Mouse (Mus musculus) liver, postnatal 0 days (tissue): ENCODE measurements around the gene Nom1. TPM values are rescaled to one million over a fixed set of nuclear protein-coding genes. Genes with fewer than 3 reads are reported as not detected.

Source experiments
- ATAC-seq: fragments of 200-750 bp; cut with Nextera tagmentation; 2 replicates; pipeline ENCODE4 v1.8.0; 2017; ENCODE audit warnings: mild to moderate bottlenecking, moderate library complexity
- DNase-seq: peaks from one replicate; pipeline ENCODE4 v3.0.0-alpha.2; 2016
- H3K27ac ChIP-seq: fragments of 300-500 bp; sonication (generic); 2 replicates; pipeline ENCODE4 v1.5.1; 2014; ENCODE audit warnings: antibody characterized with exemption, moderate library complexity, mild to moderate bottlenecking, low read depth
- H3K27me3 ChIP-seq: fragments of 300-500 bp; sonication (generic); 2 replicates; pipeline ENCODE4 v1.6.1; 2014; ENCODE audit warnings: low read length, control low read depth, mixed read lengths; ENCODE audit not compliant: insufficient read depth
- H3K36me3 ChIP-seq: fragments of 300-500 bp; sonication (generic); replicated peaks from 2 replicates; pipeline ENCODE4 v1.6.1; 2014; ENCODE audit warnings: mild to moderate bottlenecking, control low read depth, low read length, moderate library complexity, mixed read lengths; ENCODE audit not compliant: insufficient read depth
- H3K4me1 ChIP-seq: fragments of 300-500 bp; sonication (generic); 2 replicates; pipeline ENCODE4 v1.6.1; 2014; ENCODE audit warnings: antibody characterized with exemption, mild to moderate bottlenecking, control low read depth; ENCODE audit not compliant: insufficient read depth
- H3K4me2 ChIP-seq: fragments of 300-500 bp; sonication (generic); 2 replicates; pipeline ENCODE4 v1.6.1; 2014; ENCODE audit warnings: low read depth, mild to moderate bottlenecking, low read length, moderate library complexity, mixed read lengths
- H3K4me3 ChIP-seq: fragments of 300-500 bp; sonication (generic); 2 replicates; pipeline ENCODE4 v1.5.1; 2014; ENCODE audit warnings: low read depth, low read length
- H3K9ac ChIP-seq: fragments of 300-500 bp; sonication (generic); replicated peaks from 2 replicates; pipeline ENCODE4 v1.6.1; 2014; ENCODE audit warnings: mild to moderate bottlenecking, moderate library complexity
- H3K9me3 ChIP-seq: fragments of 300-500 bp; sonication (generic); 2 replicates; pipeline ENCODE4 v1.6.1; 2016; ENCODE audit warnings: mild to moderate bottlenecking, control low read depth, low read length, mixed read lengths
- CTCF ChIP-seq: sonication (generic); IDR thresholded peaks from 2 replicates; pipeline ENCODE4 v1.5.1; 2016; ENCODE audit warnings: antibody characterized with exemption, low read depth
- EP300 ChIP-seq: IDR thresholded peaks from 2 replicates; pipeline ENCODE4 v1.6.1; 2016; ENCODE audit warnings: antibody characterized with exemption, low read depth, mild to moderate bottlenecking
- WGBS: fragments of 180-500 bp; shearing (Covaris S2); extraction: QIAGEN DNeasy Blood & Tissue Kit; methylation state at CpG from one replicate; pipeline ENCODE4 v1.1.7; 2014; ENCODE audit not compliant: insufficient replicate concordance; 5-methylcytosine and 5-hydroxymethylcytosine counted together
- polyA plus RNA-seq: library from polyadenylated mRNA; unstranded; fragments of >200 nt; fragmentation: Nextera tagmentation; extraction: Ambion mirVana; gene quantifications from 2 replicates; pipeline ENCODE4 v1.2.1, GENCODE M21; 2015

Nom1 gene
- polyA plus RNA-seq, 1 experiment from 2014 or later, result 13.2 TPM

- ATAC-seq (no peak), DNase-seq (no peak)
- Histone ChIP-seq H3K4me1 (no peaks in the 10 kb centered on the region), H3K9ac (no peak overlapping the region), H3K4me2 (no peak overlapping the region), H3K4me3 (no peak overlapping the region), H3K27me3 (no peaks in the 10 kb centered on the region), H3K27ac (no peak overlapping the region), H3K9me3 (no peaks in the 10 kb centered on the region), H3K36me3 (peaks cover 14% of the 10 kb centered on the region)
- TF ChIP-seq CTCF (no peak), EP300 (no peak)
- WGBS, result 66% methylated on average over 5 of the region's 5 CpGs
Measured at GRCm38 (mm10) chr5:29456895-29457656, 22.6 kb downstream of the Nom1 start.

GRCm38 (mm10) chr5:29462943-29463686, 28.7 kb downstream of the Nom1 start:
- H3K36me3 ChIP-seq, result no peaks in the 10 kb centered on the region
- H3K9ac ChIP-seq, result no peak overlapping the region
- ATAC-seq (no peak), DNase-seq (no peak)
- no peak overlapping the region for H3K4me3 ChIP-seq
- H3K27me3 ChIP-seq, result peaks cover 20% of the 10 kb centered on the region
- H3K4me2 ChIP-seq, result no peak overlapping the region
- H3K27ac ChIP-seq, result no peak overlapping the region
- 61% methylated on average over 9 of the region's 9 CpGs for WGBS
- peaks cover 4% of the 10 kb centered on the region; the same call in 1 of the 2 replicates for H3K4me1 ChIP-seq
- TF ChIP-seq EP300, result no peak
- H3K9me3 ChIP-seq, result no peaks in the 10 kb centered on the region

- Histone ChIP-seq H3K36me3 (no peaks in the 10 kb centered on the region), H3K4me2 (peak overlapping the region; percentile 73), H3K9ac (no peak overlapping the region), H3K27ac (no peak overlapping the region), H3K27me3 (peaks cover 65% of the 10 kb centered on the region), H3K4me3 (peak overlapping the region; percentile 44), H3K9me3 (no peaks in the 10 kb centered on the region), H3K4me1 (peaks cover 7% of the 10 kb centered on the region; the same call in 1 of the 2 replicates)
- DNase-seq (no peak), ATAC-seq (no peak)
- 5% methylated on average over 67 of the region's 67 CpGs for WGBS
- no peak for TF ChIP-seq EP300
Measured at GRCm38 (mm10) chr5:29467489-29468350, 33.3 kb downstream of the Nom1 start.

- peaks cover 73% of the 10 kb centered on the region for H3K27me3 ChIP-seq
- H3K36me3 ChIP-seq, result no peaks in the 10 kb centered on the region
- H3K27ac ChIP-seq, result no peak overlapping the region
- no peak overlapping the region for H3K9ac ChIP-seq
- DNase-seq, result no peak
- H3K4me2 ChIP-seq, result peak overlapping the region; percentile 73
- H3K4me1 ChIP-seq, result peaks cover 7% of the 10 kb centered on the region; the same call in 1 of the 2 replicates
- no peak for TF ChIP-seq EP300
- 1% methylated on average over 17 of the region's 17 CpGs for WGBS
- peak overlapping the region; percentile 44 for H3K4me3 ChIP-seq
- no peak for ATAC-seq
- H3K9me3 ChIP-seq, result no peaks in the 10 kb centered on the region
Measured at GRCm38 (mm10) chr5:29468351-29469065, 34.0 kb downstream of the Nom1 start.

- H3K27me3 ChIP-seq, result peaks cover 82% of the 10 kb centered on the region
Measured at GRCm38 (mm10) chr5:29469501-29469900, 35.0 kb downstream of the Nom1 start.

More at GRCm38 (mm10) chr5:29469501-29469900, 35.0 kb downstream of the Nom1 start:
- no peak overlapping the region for H3K27ac ChIP-seq
- H3K4me1 ChIP-seq, result peaks cover 7% of the 10 kb centered on the region; the same call in 1 of the 2 replicates
- no peaks in the 10 kb centered on the region for H3K36me3 ChIP-seq
- no peak for ATAC-seq
- H3K4me2 ChIP-seq, result no peak overlapping the region
- TF ChIP-seq CTCF, result no peak
- TF ChIP-seq EP300, result no peak
- H3K9ac ChIP-seq, result no peak overlapping the region
- H3K9me3 ChIP-seq, result no peaks in the 10 kb centered on the region
- DNase-seq, result no peak
- WGBS, result 8% methylated on average over 4 of the region's 4 CpGs
- H3K4me3 ChIP-seq, result no peak overlapping the region
